Mouse (Mus musculus): ENCODE data around the gene Rrp8. TPM values are rescaled to one million over a fixed set of nuclear protein-coding genes. Genes with fewer than 3 reads are reported as not detected.
"Not testable (repeated sequence)": the region's sequence is repeated elsewhere in the genome, so short reads cannot be mapped to it uniquely, and the experiment has no call there.

Rrp8 gene
- polyA plus RNA-seq, 1 experiment: 16.4 TPM

DNA sequence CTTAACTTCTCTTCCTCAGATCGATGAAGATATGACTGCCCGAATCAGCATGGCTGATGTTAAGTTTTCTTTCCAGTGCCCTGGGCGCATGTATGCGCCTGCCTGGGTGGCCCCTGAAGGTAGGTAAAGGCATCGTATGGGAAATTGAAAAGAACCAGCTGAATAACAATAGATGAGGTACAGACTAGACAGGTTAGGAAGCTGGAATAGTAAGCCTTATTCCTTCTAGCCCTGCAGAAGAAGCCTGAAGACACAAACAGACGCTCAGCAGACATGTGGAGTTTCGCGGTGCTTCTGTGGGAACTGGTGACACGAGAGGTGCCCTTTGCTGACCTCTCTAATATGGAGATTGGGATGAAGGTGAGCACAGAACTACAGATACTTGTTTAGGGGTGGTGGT, 4.8 kb upstream of the Rrp8 start:
- WGBS: 88% methylated on average over 9 of the region's 9 CpGs
- H3K27ac ChIP-seq (ENCODE audit: insufficient read depth, low read length): no peak overlapping the region
- no peaks in the 10 kb centered on the region for H3K4me1 ChIP-seq (ENCODE audit: control insufficient read depth, insufficient read depth, low read length)
- TF ChIP-seq CTCF (IDR thresholded peaks at IDR 0.05; ENCODE audit: borderline replicate concordance, insufficient read depth, low read depth, low read length) (no peak), POLR2A (IDR thresholded peaks at IDR 0.05; ENCODE audit: borderline replicate concordance, insufficient read depth, low read length) (no peak)
- no peak overlapping the region for H3K4me3 ChIP-seq (replicated peaks; ENCODE audit: insufficient read depth, low read depth, low read length)
- H3K27me3 ChIP-seq (ENCODE audit: control insufficient read depth, insufficient read depth, low read length): no peaks in the 10 kb centered on the region
- no peak for DNase-seq

DNA sequence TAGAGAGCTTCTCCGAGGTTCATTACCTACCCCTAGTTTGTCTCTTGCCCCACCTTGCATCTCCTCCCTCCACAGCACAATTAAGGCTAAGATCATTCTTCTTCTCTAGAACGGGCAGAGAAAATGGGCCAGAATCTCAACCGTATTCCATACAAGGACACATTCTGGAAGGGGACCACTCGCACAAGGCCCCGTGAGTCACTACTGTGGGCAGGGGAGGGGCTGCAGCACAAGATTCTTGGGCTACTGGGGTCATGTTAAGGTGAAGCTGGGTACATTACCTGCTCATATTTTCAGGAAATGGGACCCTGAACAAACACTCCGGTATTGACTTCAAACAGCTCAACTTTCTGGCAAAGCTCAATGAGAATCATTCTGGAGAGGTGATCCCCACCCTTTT, 3.7 kb upstream of the Rrp8 start:
- H3K27me3 ChIP-seq (ENCODE audit: control insufficient read depth, insufficient read depth, low read length): no peaks in the 10 kb centered on the region
- no peaks in the 10 kb centered on the region for H3K4me1 ChIP-seq (ENCODE audit: control insufficient read depth, insufficient read depth, low read length)
- no peak for TF ChIP-seq CTCF (IDR thresholded peaks at IDR 0.05; ENCODE audit: borderline replicate concordance, insufficient read depth, low read depth, low read length)
- no peak for TF ChIP-seq POLR2A (IDR thresholded peaks at IDR 0.05; ENCODE audit: borderline replicate concordance, insufficient read depth, low read length)
- no peak overlapping the region for H3K4me3 ChIP-seq (replicated peaks; ENCODE audit: insufficient read depth, low read depth, low read length)
- H3K27ac ChIP-seq (ENCODE audit: insufficient read depth, low read length): no peak overlapping the region
- DNase-seq: no peak
- 76% methylated on average over 6 of the region's 6 CpGs for WGBS

DNA sequence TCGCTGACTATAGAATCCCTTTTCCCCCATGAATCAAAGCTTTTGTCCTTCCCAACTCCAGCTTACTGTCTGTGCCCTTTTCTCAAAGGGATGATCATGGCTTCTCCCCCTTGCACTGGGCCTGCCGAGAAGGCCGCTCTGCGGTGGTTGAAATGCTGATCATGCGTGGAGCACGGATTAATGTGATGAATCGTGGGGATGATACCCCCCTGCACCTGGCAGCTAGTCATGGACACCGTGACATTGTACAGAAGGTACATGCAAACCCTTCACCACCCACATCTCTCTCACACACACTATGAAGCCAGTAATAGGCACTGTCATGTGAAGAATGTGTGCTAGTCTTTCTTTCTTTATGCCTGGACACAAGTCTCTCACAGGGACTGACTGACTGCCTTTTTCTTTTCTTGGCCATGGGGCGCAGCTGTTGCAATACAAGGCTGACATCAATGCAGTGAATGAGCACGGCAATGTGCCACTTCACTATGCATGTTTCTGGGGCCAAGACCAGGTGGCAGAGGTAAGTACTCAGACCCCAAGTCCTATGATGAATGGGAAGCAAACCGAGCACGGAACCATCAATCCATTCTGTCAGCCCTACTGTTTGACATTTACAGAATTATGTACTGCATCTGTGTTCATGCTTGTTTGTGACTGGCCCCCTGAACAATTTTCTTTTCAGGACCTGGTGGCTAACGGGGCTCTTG, 3.1 kb upstream of the Rrp8 start:
- DNase-seq: peak in 1 of 2 experiments; percentile 4
- H3K27ac ChIP-seq (ENCODE audit: insufficient read depth, low read length): no peak overlapping the region
- no peaks in the 10 kb centered on the region for H3K27me3 ChIP-seq (ENCODE audit: control insufficient read depth, insufficient read depth, low read length)
- no peak overlapping the region for H3K4me3 ChIP-seq (replicated peaks; ENCODE audit: insufficient read depth, low read depth, low read length)
- WGBS: 79% methylated on average over 13 of the region's 13 CpGs
- no peaks in the 10 kb centered on the region for H3K4me1 ChIP-seq (ENCODE audit: control insufficient read depth, insufficient read depth, low read length)
- TF ChIP-seq POLR2A (IDR thresholded peaks at IDR 0.05; ENCODE audit: borderline replicate concordance, insufficient read depth, low read length) (no peak), CTCF (IDR thresholded peaks at IDR 0.05; ENCODE audit: borderline replicate concordance, insufficient read depth, low read depth, low read length) (no peak)

DNA sequence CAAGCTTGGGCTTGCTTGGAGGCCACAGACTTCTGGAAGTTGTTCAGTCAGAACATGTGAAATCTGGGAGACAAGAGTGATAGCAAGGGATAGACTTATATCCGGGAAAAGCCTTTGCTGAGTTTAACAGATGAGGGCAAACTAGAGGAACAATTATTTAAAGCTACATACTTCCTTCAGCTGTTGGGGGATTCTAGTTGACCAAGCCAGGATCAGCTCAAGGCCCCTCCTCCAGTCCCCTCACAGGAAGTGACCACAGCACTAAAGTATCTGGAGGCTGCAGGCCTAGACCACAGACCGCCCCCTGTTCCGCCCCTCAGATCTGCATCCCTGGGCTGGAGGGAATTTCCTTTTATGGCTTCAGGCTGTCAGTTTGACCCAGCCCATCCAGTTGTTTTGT, 1.8 kb upstream of the Rrp8 start:
- H3K27me3 ChIP-seq (ENCODE audit: control insufficient read depth, insufficient read depth, low read length): no peaks in the 10 kb centered on the region
- 49% methylated on average over 3 of the region's 3 CpGs for WGBS
- TF ChIP-seq CTCF (IDR thresholded peaks at IDR 0.05; ENCODE audit: borderline replicate concordance, insufficient read depth, low read depth, low read length) (no peak), POLR2A (IDR thresholded peaks at IDR 0.05; ENCODE audit: borderline replicate concordance, insufficient read depth, low read length) (no peak; the same call in 1 of the 2 replicates)
- H3K4me1 ChIP-seq (ENCODE audit: control insufficient read depth, insufficient read depth, low read length): no peaks in the 10 kb centered on the region; the same call in 1 of the 2 replicates
- no peak for DNase-seq
- no peak overlapping the region for H3K27ac ChIP-seq (ENCODE audit: insufficient read depth, low read length)
- H3K4me3 ChIP-seq (replicated peaks; ENCODE audit: insufficient read depth, low read depth, low read length): no peak overlapping the region

DNA sequence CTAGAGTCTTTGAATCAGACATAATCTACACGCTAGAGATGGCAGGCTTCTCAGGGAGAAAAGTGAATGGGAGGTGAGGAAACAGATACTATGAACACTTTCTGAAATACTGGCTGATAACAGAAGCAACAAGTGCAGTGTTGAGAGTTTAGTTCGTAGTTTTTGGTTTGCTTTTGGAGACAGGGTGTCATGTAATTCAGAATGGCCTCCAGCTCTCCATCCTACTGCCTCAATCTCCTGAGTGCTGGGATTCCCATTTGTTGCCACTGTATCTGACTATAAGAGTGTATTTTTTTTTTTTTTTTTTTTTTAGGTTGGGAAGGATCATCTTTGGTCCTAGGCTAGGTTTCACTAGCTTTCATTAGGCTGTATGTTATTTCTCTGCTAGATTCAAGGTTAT, 1.1 kb upstream of the Rrp8 start:
- Histone ChIP-seq H3K4me1 (ENCODE audit: control insufficient read depth, insufficient read depth, low read length) (no peaks in the 10 kb centered on the region; the same call in 1 of the 2 replicates), H3K4me3 (replicated peaks; ENCODE audit: insufficient read depth, low read depth, low read length) (no peak overlapping the region), H3K27me3 (ENCODE audit: control insufficient read depth, insufficient read depth, low read length) (no peaks in the 10 kb centered on the region), H3K27ac (ENCODE audit: insufficient read depth, low read length) (no peak overlapping the region)
- no peak for DNase-seq
- no peak for TF ChIP-seq CTCF (IDR thresholded peaks at IDR 0.05; ENCODE audit: borderline replicate concordance, insufficient read depth, low read depth, low read length)
- no peak for TF ChIP-seq POLR2A (IDR thresholded peaks at IDR 0.05; ENCODE audit: borderline replicate concordance, insufficient read depth, low read length)
- 72% methylated on average over 2 of the region's 2 CpGs for WGBS

DNA sequence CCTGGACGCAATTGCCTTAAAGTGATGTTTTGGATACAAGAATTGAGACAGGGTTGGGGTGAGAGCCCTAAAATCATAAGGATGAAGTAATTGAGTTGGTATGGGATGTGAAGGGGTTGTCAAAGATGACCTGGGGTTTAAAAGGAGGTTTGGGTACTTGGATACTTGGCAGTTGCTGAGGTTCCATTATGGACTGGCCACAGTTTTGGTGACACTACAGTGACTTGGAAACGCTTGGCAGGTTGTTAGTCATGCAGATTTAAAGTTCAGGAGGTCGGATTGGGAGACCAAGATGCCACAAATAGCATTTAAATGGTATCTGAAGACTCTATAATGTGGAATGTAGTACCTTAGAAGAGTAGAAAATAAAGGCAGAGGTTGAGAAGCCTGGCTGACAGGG, 463 bp upstream of the Rrp8 start:
- DNase-seq: no peak
- H3K27me3 ChIP-seq (ENCODE audit: control insufficient read depth, insufficient read depth, low read length): no peaks in the 10 kb centered on the region
- no peak overlapping the region for H3K4me3 ChIP-seq (replicated peaks; ENCODE audit: insufficient read depth, low read depth, low read length)
- no peaks in the 10 kb centered on the region; the same call in 1 of the 2 replicates for H3K4me1 ChIP-seq (ENCODE audit: control insufficient read depth, insufficient read depth, low read length)
- H3K27ac ChIP-seq (ENCODE audit: insufficient read depth, low read length): no peak overlapping the region
- TF ChIP-seq CTCF (IDR thresholded peaks at IDR 0.05; ENCODE audit: borderline replicate concordance, insufficient read depth, low read depth, low read length): no peak
- no peak for TF ChIP-seq POLR2A (IDR thresholded peaks at IDR 0.05; ENCODE audit: borderline replicate concordance, insufficient read depth, low read length)
- WGBS: 11% methylated on average over 3 of the region's 3 CpGs

DNA sequence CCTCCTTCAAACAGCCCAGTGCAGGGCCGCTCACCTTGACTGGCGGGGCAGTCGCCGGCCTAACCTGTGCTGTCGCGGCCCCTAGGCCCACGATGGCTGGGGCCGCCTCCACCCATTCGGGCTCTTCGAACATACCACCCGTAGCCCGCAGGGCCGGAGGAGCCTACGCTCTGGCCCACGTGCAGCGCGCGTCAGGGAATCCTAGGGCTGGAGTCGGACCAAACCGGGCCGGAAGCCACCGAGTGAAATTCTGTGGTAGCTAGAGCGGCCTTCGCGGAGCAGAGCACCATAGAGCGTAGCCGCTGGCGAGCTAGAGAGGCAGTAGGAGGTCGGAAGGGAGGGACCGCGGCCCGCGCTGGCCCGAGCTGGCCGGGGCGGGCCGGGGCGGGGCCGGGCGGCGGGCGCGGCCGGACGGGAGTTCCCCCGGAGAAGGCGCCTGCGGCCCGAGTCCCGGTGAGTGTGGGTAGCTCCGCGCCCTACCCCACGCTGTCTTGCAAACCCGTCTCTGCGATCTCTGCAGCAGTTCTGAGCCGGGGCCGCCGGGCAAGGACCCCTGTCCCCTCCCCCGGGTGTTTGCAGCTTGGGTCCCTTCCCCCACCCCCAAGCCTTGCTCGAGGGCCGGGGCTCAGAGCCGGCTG, 802 bp downstream of the Rrp8 start, which contains the start of gene Ilk:
TSS of gene Ilk (plus strand) at position 329 of the 638 bp plus-strand sequence.
- DNase-seq: peak; percentile 94
- WGBS: under 1% methylated on average over 62 of the region's 62 CpGs
- Histone ChIP-seq H3K4me3 (replicated peaks; ENCODE audit: insufficient read depth, low read depth, low read length) (peak within 1 kb of the TSS; percentile 73), H3K4me1 (ENCODE audit: control insufficient read depth, insufficient read depth, low read length) (no peaks in the 10 kb centered on the region; the same call in 1 of the 2 replicates), H3K27ac (ENCODE audit: insufficient read depth, low read length) (peak within 1 kb of the TSS; percentile 86), H3K27me3 (ENCODE audit: control insufficient read depth, insufficient read depth, low read length) (no peaks in the 10 kb centered on the region)
- TF ChIP-seq CTCF (IDR thresholded peaks at IDR 0.05; ENCODE audit: borderline replicate concordance, insufficient read depth, low read depth, low read length): no peak
- TF ChIP-seq POLR2A (IDR thresholded peaks at IDR 0.05; ENCODE audit: borderline replicate concordance, insufficient read depth, low read length): 0 out of 2 replicates have a peak, but pooled peaks have one; percentile 32

DNA sequence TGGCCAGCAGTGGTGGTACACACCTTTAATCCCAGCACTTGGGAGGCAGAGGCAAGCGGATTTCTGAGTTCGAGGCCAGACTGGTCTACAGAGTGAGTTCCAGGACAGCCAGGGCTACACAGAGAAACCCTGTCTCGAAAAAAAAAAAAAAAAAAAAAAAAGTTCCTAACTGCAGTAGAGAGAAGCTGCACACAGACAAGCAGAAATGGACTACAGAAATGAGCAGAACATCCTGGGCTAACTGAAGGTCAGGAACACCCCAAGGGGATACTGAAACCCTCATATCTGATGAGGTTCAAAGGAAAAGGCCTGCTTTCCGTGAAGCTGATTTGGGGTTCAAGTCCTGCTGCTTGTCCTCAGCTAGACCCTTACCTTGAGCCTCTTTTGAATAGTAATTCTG, 1.7 kb downstream of the Rrp8 start:
- WGBS: 42% methylated on average over 4 of the region's 4 CpGs
- H3K27me3 ChIP-seq (ENCODE audit: control insufficient read depth, insufficient read depth, low read length); H3K27ac ChIP-seq (ENCODE audit: insufficient read depth, low read length); H3K4me1 ChIP-seq (ENCODE audit: control insufficient read depth, insufficient read depth, low read length); DNase-seq: not testable (repeated sequence)
- H3K4me3 ChIP-seq (replicated peaks; ENCODE audit: insufficient read depth, low read depth, low read length): peak overlapping the region; percentile 50

Data from cerebellum, adult 2 months (tissue).